Mouse (Mus musculus): ENCODE measurements around the gene A030003K21Rik. TPM values are rescaled to one million over a fixed set of nuclear protein-coding genes. Genes with fewer than 3 reads are reported as not detected.
"Not testable (repeated sequence)": the region's sequence is repeated elsewhere in the genome, so short reads cannot be mapped to it uniquely, and the experiment has no call there.

A030003K21Rik gene
- polyA plus RNA-seq, 1 experiment from 2014 or later: not detected

- Histone ChIP-seq H3K9me3 (0 out of 2 replicates have a peak, but pooled peaks cover 4% of the 10 kb centered on the region), H3K27ac (no peak within 1 kb of the TSS), H3K27me3 (ENCODE audit: insufficient read depth, poor library complexity, severe bottlenecking) (no peaks in the 10 kb centered on the region), H3K4me3 (no peak within 1 kb of the TSS), H3K4me1 (replicated peaks) (no peaks in the 10 kb centered on the region), H3K36me3 (no peaks in the 10 kb centered on the region)
- no peak for DNase-seq (ENCODE audit: low spot score)
- WGBS: 89% methylated on average over 11 of the region's 11 CpGs
These were observed 16.7 kb upstream of the A030003K21Rik start, which contains the start of gene Gm47955 for GRCm38 (mm10) chr1:82959870-82960385. TSS of gene Gm47955 (plus strand) at chr1:82960286.

GRCm38 (mm10) chr1:82955913-82956312 is 12.7 kb upstream of the A030003K21Rik start, which contains the start of gene Gm7544:
TSS of gene Gm7544 (minus strand) at chr1:82956013.
- not testable (repeated sequence) for H3K27me3 ChIP-seq (ENCODE audit: insufficient read depth, poor library complexity, severe bottlenecking); H3K9me3 ChIP-seq; DNase-seq (ENCODE audit: low spot score); H3K27ac ChIP-seq; H3K36me3 ChIP-seq; H3K4me3 ChIP-seq; H3K4me1 ChIP-seq (replicated peaks)

GRCm38 (mm10) chr1:82948601-82949000 is 5.4 kb upstream of the A030003K21Rik start:
- H3K9me3 ChIP-seq: no peaks in the 10 kb centered on the region
- no peaks in the 10 kb centered on the region for H3K4me1 ChIP-seq (replicated peaks)
- no peaks in the 10 kb centered on the region for H3K36me3 ChIP-seq
- DNase-seq (ENCODE audit: low spot score): no peak
- no peaks in the 10 kb centered on the region for H3K27me3 ChIP-seq (ENCODE audit: insufficient read depth, poor library complexity, severe bottlenecking)
- no peak overlapping the region for H3K27ac ChIP-seq
- WGBS: 83% methylated on average over 2 of the region's 2 CpGs
- no peak overlapping the region for H3K4me3 ChIP-seq

GRCm38 (mm10) chr1:82946029-82946428 is 2.8 kb upstream of the A030003K21Rik start:
- not testable (repeated sequence) for H3K36me3 ChIP-seq; H3K4me3 ChIP-seq; H3K4me1 ChIP-seq (replicated peaks); DNase-seq (ENCODE audit: low spot score); H3K27me3 ChIP-seq (ENCODE audit: insufficient read depth, poor library complexity, severe bottlenecking); H3K9me3 ChIP-seq; H3K27ac ChIP-seq
- WGBS: 94% methylated on average over 2 of the region's 2 CpGs

GRCm38 (mm10) chr1:82942505-82942904 is 683 bp downstream of the A030003K21Rik start:
- H3K4me1 ChIP-seq (replicated peaks); H3K27ac ChIP-seq; H3K36me3 ChIP-seq; H3K4me3 ChIP-seq; DNase-seq (ENCODE audit: low spot score); H3K27me3 ChIP-seq (ENCODE audit: insufficient read depth, poor library complexity, severe bottlenecking): not testable (repeated sequence)
- 95% methylated on average over 2 of the region's 2 CpGs for WGBS
- peaks cover 26% of the 10 kb centered on the region for H3K9me3 ChIP-seq

GRCm38 (mm10) chr1:82938666-82939065 is 4.5 kb downstream of the A030003K21Rik start:
- no peak for DNase-seq (ENCODE audit: low spot score)
- no peaks in the 10 kb centered on the region for H3K27me3 ChIP-seq (ENCODE audit: insufficient read depth, poor library complexity, severe bottlenecking)
- H3K4me3 ChIP-seq: no peak overlapping the region
- 91% methylated on average over 5 of the region's 5 CpGs for WGBS
- no peak overlapping the region for H3K27ac ChIP-seq
- H3K36me3 ChIP-seq: no peaks in the 10 kb centered on the region
- no peaks in the 10 kb centered on the region for H3K4me1 ChIP-seq (replicated peaks)
- peaks cover 30% of the 10 kb centered on the region for H3K9me3 ChIP-seq

- H3K4me3 ChIP-seq; DNase-seq (ENCODE audit: low spot score); H3K27me3 ChIP-seq (ENCODE audit: insufficient read depth, poor library complexity, severe bottlenecking); H3K27ac ChIP-seq; H3K4me1 ChIP-seq (replicated peaks); H3K36me3 ChIP-seq: not testable (repeated sequence)
- no CpG with 5 or more reads among the region's 6 CpGs for WGBS
- peaks cover 12% of the 10 kb centered on the region for H3K9me3 ChIP-seq
These were observed 11.9 kb downstream of the A030003K21Rik start, which contains the start of gene Gm6217 for GRCm38 (mm10) chr1:82931326-82931725. TSS of gene Gm6217 (minus strand) at chr1:82931399.

- not testable (repeated sequence) for H3K27me3 ChIP-seq (ENCODE audit: insufficient read depth, poor library complexity, severe bottlenecking); H3K27ac ChIP-seq; DNase-seq (ENCODE audit: low spot score); H3K36me3 ChIP-seq; H3K4me3 ChIP-seq; H3K4me1 ChIP-seq (replicated peaks)
- H3K9me3 ChIP-seq: peaks cover 12% of the 10 kb centered on the region
- 96% methylated on average over 3 of the region's 3 CpGs for WGBS
These were observed 12.6 kb downstream of the A030003K21Rik start for GRCm38 (mm10) chr1:82930558-82930957.

- 94% methylated on average over 6 of the region's 6 CpGs for WGBS
- DNase-seq (ENCODE audit: low spot score): no peak
- no peak within 1 kb of the TSS for H3K4me3 ChIP-seq
- no peak within 1 kb of the TSS for H3K27ac ChIP-seq
- H3K9me3 ChIP-seq: 0 out of 2 replicates have a peak, but pooled peaks cover 3% of the 10 kb centered on the region
- no peaks in the 10 kb centered on the region for H3K36me3 ChIP-seq
- no peaks in the 10 kb centered on the region for H3K27me3 ChIP-seq (ENCODE audit: insufficient read depth, poor library complexity, severe bottlenecking)
- H3K4me1 ChIP-seq (replicated peaks): no peaks in the 10 kb centered on the region
These were observed 18.5 kb downstream of the A030003K21Rik start, which contains the start of gene A030014E15Rik for GRCm38 (mm10) chr1:82924650-82925049. TSS of gene A030014E15Rik (plus strand) at chr1:82924917.

GRCm38 (mm10) chr1:82913434-82913833 is 29.8 kb downstream of the A030003K21Rik start:
- H3K4me1 ChIP-seq (replicated peaks); H3K4me3 ChIP-seq; DNase-seq (ENCODE audit: low spot score); H3K27me3 ChIP-seq (ENCODE audit: insufficient read depth, poor library complexity, severe bottlenecking); H3K9me3 ChIP-seq; H3K36me3 ChIP-seq; H3K27ac ChIP-seq: not testable (repeated sequence)
- 91% methylated on average over 5 of the region's 5 CpGs for WGBS

- no peaks in the 10 kb centered on the region for H3K4me1 ChIP-seq (replicated peaks)
- no peaks in the 10 kb centered on the region for H3K9me3 ChIP-seq
- 94% methylated on average over 3 of the region's 3 CpGs for WGBS
- H3K4me3 ChIP-seq: no peak within 1 kb of the TSS
- no peak within 1 kb of the TSS for H3K27ac ChIP-seq
- no peak for DNase-seq (ENCODE audit: low spot score)
- no peaks in the 10 kb centered on the region for H3K36me3 ChIP-seq
- no peaks in the 10 kb centered on the region for H3K27me3 ChIP-seq (ENCODE audit: insufficient read depth, poor library complexity, severe bottlenecking)
These were observed 30.2 kb downstream of the A030003K21Rik start, which contains the start of gene A030005L19Rik for GRCm38 (mm10) chr1:82913025-82913424. TSS of gene A030005L19Rik (plus strand) at chr1:82913325.

GRCm38 (mm10) chr1:82905886-82906285 is 37.3 kb downstream of the A030003K21Rik start:
- 70% methylated on average over 3 of the region's 3 CpGs for WGBS
- H3K27ac ChIP-seq: no peak overlapping the region

GRCm38 (mm10) chr1:82901201-82901600 is 42.0 kb downstream of the A030003K21Rik start:
- DNase-seq (ENCODE audit: low spot score): no peak

More at GRCm38 (mm10) chr1:82905886-82906285, 37.3 kb downstream of the A030003K21Rik start:
- H3K9me3 ChIP-seq: no peaks in the 10 kb centered on the region
- H3K4me1 ChIP-seq (replicated peaks): peaks cover 3% of the 10 kb centered on the region; the same call in 1 of the 2 replicates
- DNase-seq (ENCODE audit: low spot score): no peak
- no peak overlapping the region for H3K4me3 ChIP-seq
- H3K27me3 ChIP-seq (ENCODE audit: insufficient read depth, poor library complexity, severe bottlenecking): no peaks in the 10 kb centered on the region
- peaks cover 29% of the 10 kb centered on the region for H3K36me3 ChIP-seq

More at GRCm38 (mm10) chr1:82901201-82901600, 42.0 kb downstream of the A030003K21Rik start:
- Histone ChIP-seq H3K4me3 (no peak overlapping the region), H3K36me3 (peaks cover 57% of the 10 kb centered on the region), H3K4me1 (replicated peaks) (peaks cover 3% of the 10 kb centered on the region; the same call in 1 of the 2 replicates), H3K27me3 (ENCODE audit: insufficient read depth, poor library complexity, severe bottlenecking) (no peaks in the 10 kb centered on the region), H3K9me3 (no peaks in the 10 kb centered on the region), H3K27ac (no peak overlapping the region)
- 92% methylated on average over 3 of the region's 3 CpGs for WGBS
